Mouse (Mus musculus): ENCODE measurements around the gene Ptger3.

The Ptger3 gene

DNA sequence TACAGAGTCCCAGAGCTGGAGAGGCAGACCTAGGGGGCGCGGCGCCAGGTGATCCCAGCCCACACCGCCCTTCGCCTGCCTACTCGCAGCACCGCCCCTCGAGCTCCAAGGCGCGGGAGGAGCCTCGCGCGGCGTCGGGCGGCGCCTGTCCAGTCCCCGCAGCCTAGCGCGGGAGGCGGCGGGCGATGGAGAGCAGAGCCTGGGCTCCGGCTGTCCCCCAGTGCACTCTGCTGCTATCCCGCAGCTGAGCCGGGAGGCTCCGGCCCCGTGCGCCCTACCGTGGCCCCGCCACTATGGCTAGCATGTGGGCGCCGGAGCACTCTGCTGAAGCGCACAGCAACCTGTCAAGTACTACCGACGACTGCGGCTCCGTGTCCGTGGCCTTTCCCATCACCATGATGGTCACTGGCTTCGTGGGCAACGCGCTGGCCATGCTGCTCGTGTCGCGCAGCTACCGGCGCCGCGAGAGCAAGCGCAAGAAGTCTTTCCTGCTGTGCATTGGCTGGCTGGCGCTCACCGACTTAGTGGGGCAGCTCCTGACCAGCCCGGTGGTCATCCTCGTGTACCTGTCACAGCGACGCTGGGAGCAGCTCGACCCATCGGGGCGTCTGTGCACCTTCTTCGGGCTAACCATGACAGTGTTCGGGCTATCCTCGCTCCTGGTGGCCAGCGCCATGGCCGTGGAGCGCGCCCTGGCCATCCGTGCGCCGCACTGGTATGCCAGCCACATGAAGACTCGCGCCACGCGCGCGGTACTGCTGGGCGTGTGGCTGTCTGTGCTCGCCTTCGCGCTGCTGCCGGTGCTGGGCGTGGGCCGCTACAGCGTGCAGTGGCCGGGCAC, at the start of gene Ptger3:
Gene Ptger3 (plus strand): TSS at position 168 of the 841 bp plus-strand sequence.
- WGBS: 1% methylated on average over 84 of the region's 84 CpGs

DNA sequence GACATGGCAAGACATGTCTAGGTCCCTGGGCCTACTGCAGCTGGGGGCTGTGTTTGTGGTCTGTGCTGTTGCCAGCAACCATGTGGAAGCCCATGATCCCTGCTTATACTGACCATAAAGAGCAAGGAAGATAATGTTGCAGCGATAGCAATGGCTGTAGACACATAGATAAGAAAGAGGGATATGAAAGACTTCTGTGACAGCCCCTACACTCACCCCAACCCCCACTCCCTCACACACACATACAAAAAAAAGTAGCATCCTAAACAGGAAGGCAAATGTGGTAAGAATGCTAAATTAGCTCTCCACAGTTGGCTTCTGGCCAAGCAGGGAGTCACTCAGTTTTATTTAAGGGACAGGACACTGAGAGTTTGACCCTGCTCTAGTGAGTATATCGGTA, 48.7 kb upstream of the Ptger3 start:
- 77% methylated on average over 2 of the region's 2 CpGs for WGBS

GRCm38 (mm10) chr3:157520433-157520832, 46.3 kb upstream of the Ptger3 start:
- WGBS: 0% methylated on average over 1 of the region's 1 CpGs

DNA sequence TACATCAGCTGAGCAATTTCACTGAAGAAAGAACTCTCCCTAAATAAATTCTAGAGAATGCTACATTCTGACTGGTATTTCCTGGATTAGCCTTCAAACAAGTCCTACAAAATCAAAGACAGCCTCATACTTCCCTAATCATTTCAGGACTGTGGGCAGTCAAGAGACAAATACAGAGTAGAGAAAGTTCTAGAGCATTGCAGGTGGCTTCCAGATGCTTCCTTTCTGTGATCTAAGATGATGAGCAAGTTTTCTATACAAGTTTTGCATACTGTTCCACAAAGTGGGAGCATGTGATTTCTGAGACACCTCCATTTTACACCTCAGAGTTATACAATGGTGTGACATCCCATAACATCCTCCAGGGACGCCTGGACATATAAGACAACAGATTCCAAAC, 42.9 kb upstream of the Ptger3 start:
- WGBS: 44% methylated on average over 1 of the region's 1 CpGs

GRCm38 (mm10) chr3:157531585-157531984, 35.1 kb upstream of the Ptger3 start:
- 81% methylated on average over 2 of the region's 2 CpGs for WGBS

DNA sequence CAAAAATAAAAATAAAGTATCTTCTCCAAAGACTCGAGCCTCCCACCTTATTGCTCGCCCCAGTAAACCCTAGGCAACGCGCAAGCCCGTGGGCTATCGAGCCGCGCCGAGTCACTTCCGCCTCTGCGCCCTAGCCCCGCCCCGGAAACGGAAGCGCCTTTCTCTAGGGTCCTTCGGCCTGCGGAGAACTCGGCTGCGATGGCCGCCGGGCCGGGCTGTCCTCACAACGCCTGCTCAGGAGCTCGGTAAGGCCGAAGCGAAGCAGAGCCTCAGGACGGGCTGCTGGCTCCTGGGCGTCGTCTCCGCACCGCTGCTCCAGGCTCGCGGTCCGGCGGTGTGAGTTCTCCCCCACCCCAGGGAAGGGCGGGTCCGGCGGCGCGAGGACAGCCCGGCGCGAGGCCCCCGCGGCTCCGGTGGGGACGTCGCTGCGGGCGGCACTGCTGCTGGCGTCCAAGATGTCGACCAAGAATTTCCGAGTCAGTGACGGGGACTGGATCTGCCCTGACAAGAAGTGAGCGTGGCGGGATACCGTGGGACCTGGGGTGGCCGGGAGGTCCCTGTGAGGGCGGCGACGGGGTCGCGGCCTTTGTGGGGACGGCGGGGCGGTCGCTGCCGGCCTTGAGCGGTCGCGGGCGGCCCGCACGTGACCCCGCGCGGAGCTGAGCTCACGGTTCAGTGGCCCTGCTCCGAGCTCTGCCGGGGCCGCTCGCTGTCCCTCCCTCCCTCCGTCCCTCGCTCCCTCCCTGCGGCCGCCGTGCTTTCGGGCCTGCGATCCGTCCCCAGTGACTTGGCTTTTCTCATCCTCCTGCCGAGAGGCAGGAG, 32.5 kb upstream of the Ptger3 start, which contains the start of gene Zranb2:
Gene Zranb2 (plus strand): TSS at position 197 of the 822 bp plus-strand sequence.
- WGBS: under 1% methylated on average over 91 of the region's 91 CpGs

GRCm38 (mm10) chr3:157534786-157535415, 31.8 kb upstream of the Ptger3 start:
- WGBS: 1% methylated on average over 15 of the region's 15 CpGs

- 93% methylated on average over 2 of the region's 2 CpGs for WGBS
Observed at GRCm38 (mm10) chr3:157549323-157549722, 17.4 kb upstream of the Ptger3 start.

- WGBS: 97% methylated on average over 3 of the region's 3 CpGs
Observed at GRCm38 (mm10) chr3:157549758-157550600, 16.7 kb upstream of the Ptger3 start.

- 11% methylated on average over 2 of the region's 2 CpGs for WGBS
Observed at GRCm38 (mm10) chr3:157565196-157565595, 1.5 kb upstream of the Ptger3 start.

DNA sequence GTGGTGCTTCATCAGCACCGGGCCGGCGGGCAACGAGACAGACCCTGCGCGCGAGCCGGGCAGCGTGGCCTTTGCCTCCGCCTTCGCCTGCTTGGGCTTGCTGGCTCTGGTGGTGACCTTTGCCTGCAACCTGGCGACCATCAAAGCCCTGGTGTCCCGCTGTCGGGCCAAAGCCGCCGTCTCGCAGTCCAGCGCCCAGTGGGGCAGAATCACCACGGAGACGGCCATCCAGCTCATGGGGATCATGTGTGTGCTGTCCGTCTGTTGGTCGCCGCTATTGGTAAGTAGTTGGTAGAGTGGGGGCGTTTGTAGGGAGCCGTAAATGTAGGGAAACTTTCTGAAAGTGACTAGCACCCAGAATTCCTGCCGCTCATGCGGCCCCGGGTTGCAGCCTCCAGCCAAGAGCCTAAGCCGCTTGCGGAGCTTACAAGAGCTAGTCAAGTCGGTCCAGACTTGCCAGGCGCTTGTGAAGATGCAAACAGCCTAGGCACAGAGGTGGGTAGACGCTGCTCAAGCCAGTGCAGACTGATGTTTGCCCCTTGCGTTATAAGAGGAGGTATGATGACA, 957 bp downstream of the Ptger3 start:
- 4% methylated on average over 34 of the region's 34 CpGs for WGBS

DNA sequence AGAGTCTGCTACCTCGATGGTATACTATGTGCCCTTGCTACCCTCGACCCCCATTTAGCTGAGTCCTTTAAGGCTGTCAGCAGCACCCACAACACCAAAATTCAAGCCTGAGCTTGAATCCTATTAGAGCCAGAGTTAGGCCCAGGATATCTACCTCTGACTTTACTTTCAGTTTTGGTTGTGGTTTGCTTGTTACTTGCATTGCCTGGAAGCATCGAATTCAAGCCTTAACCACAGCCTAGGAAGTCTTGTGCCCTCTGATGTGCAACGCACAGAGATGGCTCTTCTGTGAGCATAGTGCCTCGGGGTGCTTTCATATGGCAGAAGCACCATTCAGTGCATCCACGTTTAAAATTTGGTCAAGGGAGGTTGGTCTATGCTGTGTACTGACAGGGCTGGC, 5.3 kb downstream of the Ptger3 start:
- 78% methylated on average over 6 of the region's 6 CpGs for WGBS

DNA sequence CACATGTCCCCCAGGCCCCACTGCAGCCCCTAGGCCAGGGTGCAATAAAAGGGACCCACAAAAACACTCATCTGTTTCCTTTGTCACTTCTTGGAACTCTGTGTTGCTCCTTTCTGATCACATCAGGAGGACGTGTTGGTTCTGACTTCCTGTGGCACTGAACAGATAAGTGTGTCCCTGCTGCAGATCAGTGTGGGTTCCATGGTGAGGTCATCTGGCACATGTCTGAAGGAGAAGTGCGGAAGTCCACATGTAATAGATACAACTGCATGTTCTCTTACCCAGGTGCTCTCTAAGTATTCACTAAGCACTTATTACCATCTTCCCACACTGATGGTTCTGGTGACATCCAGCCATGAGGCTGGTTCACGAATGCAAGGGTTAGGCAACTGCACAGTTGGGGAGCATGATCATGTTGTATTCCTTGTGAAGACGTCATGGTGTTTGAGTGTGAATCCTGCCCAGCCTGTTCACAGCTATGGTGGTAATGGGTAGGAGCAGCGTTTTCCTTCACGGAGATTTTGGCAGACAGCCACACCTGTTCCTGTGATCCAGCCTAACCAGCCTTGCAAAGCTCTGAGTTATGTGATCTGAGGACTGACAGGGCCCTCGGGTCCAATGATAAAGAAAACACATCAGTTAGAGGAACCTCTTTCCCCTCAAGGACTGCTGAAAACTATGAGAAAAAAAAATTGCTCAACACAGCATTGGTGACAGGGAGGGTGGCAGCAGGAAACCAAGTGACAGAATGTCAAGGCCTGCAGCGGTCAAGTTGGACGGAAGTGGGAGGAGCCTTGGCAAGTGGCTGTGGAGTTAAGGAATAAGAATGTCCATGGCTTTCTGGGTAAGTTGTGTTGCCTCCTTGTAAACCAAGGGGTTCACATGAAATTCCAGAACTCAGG, 9.0 kb downstream of the Ptger3 start:
- WGBS: 66% methylated on average over 9 of the region's 9 CpGs

DNA sequence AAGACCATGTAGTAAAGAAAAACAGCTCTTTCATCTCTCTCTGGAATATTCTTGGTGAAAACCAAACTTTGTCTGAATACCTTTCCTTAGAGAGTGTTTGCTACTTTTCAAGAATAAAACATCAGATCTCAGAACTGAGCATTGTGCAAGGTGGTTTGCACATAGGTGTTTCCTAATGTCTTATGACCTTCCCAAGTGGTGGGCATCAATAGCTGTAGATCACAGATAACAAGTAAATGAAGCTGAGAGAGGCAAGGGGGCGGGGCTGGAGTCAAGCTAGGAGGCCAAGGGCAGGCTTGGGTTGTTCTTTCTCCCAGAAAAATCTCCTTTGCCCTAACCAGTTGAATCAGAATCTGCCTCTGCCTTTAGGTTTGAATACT, 9.6 kb downstream of the Ptger3 start:
- 86% methylated on average over 1 of the region's 1 CpGs for WGBS

GRCm38 (mm10) chr3:157576862-157577261, 10.2 kb downstream of the Ptger3 start:
- 69% methylated on average over 1 of the region's 1 CpGs for WGBS

DNA sequence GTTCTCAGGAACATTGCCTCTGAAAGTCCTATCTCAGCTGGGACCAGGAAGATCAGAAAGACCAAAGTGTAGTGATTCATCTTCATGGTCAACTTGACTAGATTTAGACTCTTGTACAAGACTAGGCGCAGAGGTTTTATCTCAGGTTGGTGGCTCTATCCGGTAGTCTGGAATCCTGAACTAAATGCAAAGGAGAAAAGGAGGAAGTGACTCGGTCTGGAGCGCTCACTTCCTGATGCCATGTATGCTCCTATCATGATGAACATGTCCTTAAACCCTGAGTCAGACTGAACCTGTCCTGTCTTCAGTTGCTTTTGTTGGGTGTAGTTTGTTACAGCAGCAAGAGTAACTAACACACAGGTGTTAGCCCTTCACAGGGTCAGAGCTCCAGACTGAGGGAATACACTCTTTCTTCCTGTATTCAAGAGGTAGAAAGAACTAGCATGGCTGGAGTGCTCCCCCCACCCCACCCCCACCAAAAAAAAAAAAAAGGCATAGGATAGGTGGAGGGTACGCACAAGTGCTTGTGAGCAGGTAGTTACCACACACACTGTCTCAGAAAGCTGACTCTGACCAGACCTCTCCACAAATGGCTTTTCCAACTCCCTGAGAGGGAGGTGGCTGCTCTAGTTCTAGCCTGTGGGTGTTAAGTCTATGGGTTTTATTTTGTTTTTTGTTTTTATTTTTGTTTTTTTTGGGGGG, 11.9 kb downstream of the Ptger3 start:
- WGBS: 91% methylated on average over 5 of the region's 5 CpGs

DNA sequence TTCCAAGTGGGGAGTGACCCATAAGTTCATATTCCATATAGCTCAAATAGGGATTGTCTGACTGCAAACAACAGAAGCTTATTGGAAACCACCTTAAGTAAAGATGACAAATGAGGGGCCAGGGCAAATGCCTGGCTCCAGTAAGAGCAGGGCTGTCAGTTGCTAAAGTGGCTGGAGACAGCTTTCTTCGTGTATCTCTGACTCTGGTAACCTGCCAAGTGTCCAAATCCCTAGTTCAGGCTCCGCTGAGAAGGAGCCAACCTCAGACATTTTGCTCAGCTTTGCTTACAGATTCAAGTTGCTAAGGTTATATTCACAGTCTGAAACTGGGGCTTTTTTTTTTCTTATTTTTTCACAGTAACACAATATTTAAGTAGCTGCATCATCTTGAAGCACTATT, 12.7 kb downstream of the Ptger3 start:
- WGBS: 58% methylated on average over 2 of the region's 2 CpGs

- 75% methylated on average over 4 of the region's 4 CpGs for WGBS
Observed at GRCm38 (mm10) chr3:157580299-157580698, 13.6 kb downstream of the Ptger3 start.

GRCm38 (mm10) chr3:157581755-157582154, 15.1 kb downstream of the Ptger3 start:
- WGBS: 23% methylated on average over 2 of the region's 2 CpGs
